Mouse (Mus musculus) limb, embryonic 10.5 days (tissue): ENCODE measurements around the gene Gm12569. TPM values are rescaled to one million over a fixed set of nuclear protein-coding genes. Genes with fewer than 3 reads are reported as not detected.

ENCODE experiments used
- DNase-seq: peaks from one replicate; pipeline ENCODE4 v3.0.0-alpha.2; 2017; ENCODE audit warnings: low spot score
- H3K27ac ChIP-seq: fragments of 300-500 bp; sonication (generic); 2 replicates; pipeline ENCODE4 v1.5.1; 2016; ENCODE audit warnings: mild to moderate bottlenecking
- H3K27me3 ChIP-seq: fragments of 300-500 bp; sonication (generic); 2 replicates; pipeline ENCODE4 v1.6.1; 2016; ENCODE audit warnings: low read depth, mild to moderate bottlenecking; ENCODE audit not compliant: poor library complexity, severe bottlenecking
- H3K36me3 ChIP-seq: fragments of 300-500 bp; sonication (generic); 2 replicates; pipeline ENCODE4 v1.6.1; 2016; ENCODE audit warnings: mild to moderate bottlenecking, moderate library complexity
- H3K4me1 ChIP-seq: fragments of 300-500 bp; sonication (generic); 2 replicates; pipeline ENCODE4 v1.6.1; 2016
- H3K4me3 ChIP-seq: fragments of 300-500 bp; sonication (generic); 2 replicates; pipeline ENCODE4 v1.5.1; 2016; ENCODE audit warnings: mild to moderate bottlenecking, moderate library complexity
- H3K9me3 ChIP-seq: fragments of 300-500 bp; sonication (generic); replicated peaks from 2 replicates; pipeline ENCODE4 v1.6.1; 2016; ENCODE audit warnings: mild to moderate bottlenecking
- WGBS: fragments of 180-500 bp; shearing (Covaris S2); methylation state at CpG from one replicate; pipeline ENCODE4 v1.1.7; 2016; 5-methylcytosine and 5-hydroxymethylcytosine counted together
- polyA plus RNA-seq: library from polyadenylated mRNA; unstranded; fragments of >200 nt; fragmentation: Nextera tagmentation; extraction: Ambion mirVana; gene quantifications from 2 replicates; pipeline ENCODE4 v1.2.1, GENCODE M21; 2016

Gene Gm12569
- not detected in 2 replicates for polyA plus RNA-seq

DNA sequence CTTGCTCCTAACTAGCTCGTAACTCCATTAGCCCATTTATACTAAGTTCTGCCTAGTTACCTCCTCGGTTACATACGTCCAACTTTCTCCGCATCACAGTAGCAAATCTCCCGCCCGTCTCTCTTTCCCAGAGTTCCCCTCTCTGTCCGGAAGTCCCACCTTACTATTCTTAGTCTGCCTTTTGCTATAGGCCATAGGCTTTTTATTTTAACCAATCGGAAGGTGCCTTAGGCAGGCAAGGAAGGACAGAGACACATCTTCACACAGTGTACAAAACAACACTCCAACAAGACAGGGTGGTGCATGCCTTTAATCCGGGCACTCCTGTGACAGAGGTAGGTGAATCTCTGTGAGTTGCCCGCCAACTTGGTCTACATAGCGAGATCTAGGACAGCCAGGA lies at the start of gene Gm12569:
Gene Gm12569 (plus strand): TSS at position 166 of the 400 bp plus-strand sequence.
- DNase-seq, result no peak
- 92% methylated on average over 11 of the region's 11 CpGs for WGBS

DNA sequence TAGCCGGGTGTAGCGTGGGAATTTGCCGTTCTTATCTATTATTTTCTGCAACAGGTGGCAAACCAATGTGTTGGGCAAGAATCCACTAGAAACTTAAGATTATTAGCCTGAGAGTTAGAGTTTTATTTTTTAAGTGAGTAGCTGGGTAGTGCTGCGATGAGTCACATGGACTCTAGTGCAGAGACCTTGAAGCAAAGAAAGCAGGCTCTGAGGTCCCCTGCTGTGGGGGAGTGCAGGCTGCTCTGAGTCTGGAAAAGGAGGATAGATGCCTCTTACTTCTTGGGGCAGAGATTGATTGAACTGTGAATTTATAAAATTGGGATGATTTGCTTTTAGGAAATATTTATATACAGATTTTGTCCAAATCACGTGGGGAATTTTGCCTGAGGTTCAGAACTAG lies 17.5 kb upstream of the Gm12569 start:
- 79% methylated on average over 5 of the region's 5 CpGs for WGBS
- H3K27me3 ChIP-seq, result no peaks in the 10 kb centered on the region
- DNase-seq, result no peak

More for the DNA sequence above, at the start of gene Gm12569:
- Histone ChIP-seq H3K36me3 (no peaks in the 10 kb centered on the region), H3K27me3 (no peaks in the 10 kb centered on the region), H3K4me3 (no peak within 1 kb of the TSS), H3K27ac (no peak within 1 kb of the TSS), H3K4me1 (no peaks in the 10 kb centered on the region), H3K9me3 (no peaks in the 10 kb centered on the region)

DNA sequence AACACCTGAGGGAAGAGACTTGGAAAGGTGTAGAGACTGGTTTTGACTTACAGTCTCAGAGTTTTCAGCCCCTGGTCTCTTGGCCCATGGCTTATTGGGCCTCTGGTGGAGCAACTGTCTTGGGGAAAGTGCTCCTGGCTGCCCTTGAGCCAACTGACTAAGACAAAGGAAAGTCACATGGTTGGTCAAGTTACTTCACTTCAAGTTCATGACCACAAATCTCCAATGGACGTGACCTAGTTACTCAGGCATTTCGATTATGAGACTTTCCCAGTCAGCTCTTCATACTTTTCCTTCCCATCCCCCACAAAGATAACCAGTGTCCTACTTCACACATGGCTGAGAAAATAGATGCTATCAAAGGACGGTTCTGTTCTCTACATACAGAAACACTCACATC lies 12.5 kb upstream of the Gm12569 start:
- WGBS, result 92% methylated on average over 3 of the region's 3 CpGs
- Histone ChIP-seq H3K4me3 (no peak overlapping the region), H3K36me3 (no peaks in the 10 kb centered on the region), H3K27me3 (no peaks in the 10 kb centered on the region), H3K27ac (no peak overlapping the region), H3K4me1 (no peaks in the 10 kb centered on the region), H3K9me3 (no peaks in the 10 kb centered on the region)
- DNase-seq, result no peak

More for the DNA sequence above, 17.5 kb upstream of the Gm12569 start:
- Histone ChIP-seq H3K4me1 (no peaks in the 10 kb centered on the region), H3K36me3 (no peaks in the 10 kb centered on the region), H3K4me3 (no peak overlapping the region), H3K27ac (no peak overlapping the region), H3K9me3 (no peaks in the 10 kb centered on the region)

DNA sequence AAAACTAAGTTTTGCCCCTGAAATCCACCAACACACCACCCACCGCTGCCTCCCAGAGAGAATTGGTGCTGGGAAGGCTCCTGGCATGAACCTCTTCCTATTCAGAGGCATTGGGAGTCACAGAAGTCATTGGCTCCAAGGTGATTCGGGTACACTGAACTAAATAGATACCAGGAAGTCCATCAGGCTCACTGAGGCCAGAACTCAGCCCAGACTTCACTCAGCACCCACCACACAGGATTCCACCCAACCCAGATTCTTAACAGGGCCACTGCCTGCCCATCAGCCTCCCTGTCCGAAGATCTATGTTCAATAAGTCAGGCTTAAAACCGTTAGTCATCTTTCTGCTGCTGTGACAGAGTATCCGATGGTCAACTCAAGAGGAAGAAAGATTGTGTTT lies 8.8 kb upstream of the Gm12569 start:
- Histone ChIP-seq H3K9me3 (no peaks in the 10 kb centered on the region), H3K4me3 (no peak overlapping the region), H3K27ac (no peak overlapping the region), H3K36me3 (no peaks in the 10 kb centered on the region), H3K27me3 (no peaks in the 10 kb centered on the region), H3K4me1 (no peaks in the 10 kb centered on the region)
- 92% methylated on average over 5 of the region's 5 CpGs for WGBS
- no peak for DNase-seq

DNA sequence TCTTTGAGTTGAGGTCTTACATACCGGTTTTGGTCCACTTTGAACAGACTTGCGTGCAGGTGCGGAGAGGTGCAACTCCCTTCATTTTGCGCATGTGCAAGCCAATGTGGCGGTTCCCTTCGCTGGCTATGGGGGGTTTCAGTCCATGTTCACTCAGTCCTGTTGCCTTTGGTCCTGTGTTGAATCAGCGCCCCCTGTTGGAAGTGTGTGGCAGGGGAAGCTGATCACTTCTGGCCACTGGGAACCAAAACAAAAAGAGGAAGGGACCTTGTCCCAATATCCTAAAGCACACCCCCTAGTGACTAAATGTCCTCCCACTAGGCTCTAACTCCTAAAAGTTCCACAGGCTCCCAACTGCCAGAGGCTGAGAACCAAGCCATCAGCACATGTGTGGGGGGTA lies 6.3 kb upstream of the Gm12569 start:
- H3K27ac ChIP-seq, result no peak overlapping the region
- no peaks in the 10 kb centered on the region for H3K27me3 ChIP-seq
- H3K9me3 ChIP-seq, result no peaks in the 10 kb centered on the region
- WGBS, result 83% methylated on average over 7 of the region's 7 CpGs
- DNase-seq, result no peak
- H3K36me3 ChIP-seq, result no peaks in the 10 kb centered on the region
- no peak overlapping the region for H3K4me3 ChIP-seq
- no peaks in the 10 kb centered on the region for H3K4me1 ChIP-seq

DNA sequence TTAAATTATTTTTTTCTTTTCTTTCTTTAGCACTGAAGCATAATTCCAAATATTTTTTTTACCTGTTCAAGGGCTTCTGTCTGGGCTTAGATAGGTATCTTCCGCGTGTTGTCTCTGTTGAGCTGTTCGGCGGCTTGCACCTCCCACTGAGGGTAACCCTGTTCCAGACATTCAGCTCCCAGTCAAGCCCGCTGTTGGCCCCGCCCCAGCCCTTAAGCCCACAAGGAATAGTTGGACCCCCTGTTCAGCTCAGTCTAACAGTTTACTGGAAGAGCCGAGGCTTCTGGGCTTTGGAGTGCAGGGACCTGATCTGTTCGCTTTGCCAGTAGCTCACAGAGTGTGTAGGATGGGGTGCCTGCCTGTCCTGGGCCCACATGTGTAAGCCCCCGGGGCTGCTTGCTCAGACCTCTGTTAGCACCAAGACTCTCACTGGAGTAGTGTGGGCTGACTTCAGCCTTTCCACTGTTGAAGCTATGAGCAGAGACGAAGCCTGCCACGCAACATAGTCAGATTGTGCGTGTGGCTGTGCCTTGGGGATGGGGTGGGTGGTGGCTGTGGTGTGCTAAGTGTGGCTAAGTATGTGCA lies 785 bp upstream of the Gm12569 start:
- Histone ChIP-seq H3K4me3 (no peak overlapping the region), H3K27ac (no peak overlapping the region), H3K9me3 (no peaks in the 10 kb centered on the region), H3K27me3 (no peaks in the 10 kb centered on the region), H3K36me3 (no peaks in the 10 kb centered on the region), H3K4me1 (no peaks in the 10 kb centered on the region)
- 90% methylated on average over 12 of the region's 12 CpGs for WGBS
- no peak for DNase-seq

DNA sequence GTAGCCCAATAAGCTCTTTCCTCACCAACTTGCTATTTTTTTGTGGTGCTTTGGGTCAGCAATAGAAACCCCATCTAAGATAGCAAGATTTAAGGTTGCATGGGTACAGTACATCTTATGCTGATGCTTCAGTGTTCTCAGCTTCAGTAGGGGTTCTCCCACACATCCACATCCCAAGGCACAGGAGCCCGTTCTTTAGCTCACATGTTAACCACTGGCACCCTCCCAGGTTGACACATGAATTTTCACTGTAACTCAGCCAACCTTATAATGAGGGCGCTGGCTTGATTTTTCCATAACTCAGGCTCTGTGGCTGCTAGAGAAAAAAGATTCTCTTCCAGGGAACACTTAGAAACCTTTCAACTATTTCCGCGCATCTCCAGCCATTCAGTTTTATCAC lies 6.8 kb downstream of the Gm12569 start:
- Histone ChIP-seq H3K4me3 (no peak overlapping the region), H3K9me3 (no peaks in the 10 kb centered on the region), H3K4me1 (no peaks in the 10 kb centered on the region), H3K27me3 (no peaks in the 10 kb centered on the region), H3K36me3 (no peaks in the 10 kb centered on the region), H3K27ac (no peak overlapping the region)
- DNase-seq, result no peak
- WGBS, result 85% methylated on average over 4 of the region's 4 CpGs

DNA sequence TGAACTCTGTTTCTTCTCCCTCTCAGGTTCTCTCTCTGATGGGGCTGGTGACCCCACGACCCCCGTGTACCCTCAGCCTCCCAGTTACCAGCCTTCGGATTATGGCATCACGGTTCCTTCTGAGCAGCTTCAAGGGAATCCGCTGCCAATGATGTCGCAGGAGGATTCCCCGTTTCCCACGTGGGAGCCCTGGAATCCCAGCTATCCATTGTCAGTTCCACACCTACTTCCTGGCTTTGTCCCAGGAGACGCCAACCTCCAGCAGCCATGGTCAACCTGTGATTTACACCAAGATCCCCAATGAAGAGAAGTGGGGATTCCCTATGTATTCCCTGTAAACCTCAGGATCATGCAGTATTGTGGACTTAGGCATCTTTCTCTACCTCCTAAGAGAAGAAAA lies 14.4 kb downstream of the Gm12569 start:
- Histone ChIP-seq H3K9me3 (no peaks in the 10 kb centered on the region), H3K36me3 (no peaks in the 10 kb centered on the region), H3K27me3 (no peaks in the 10 kb centered on the region), H3K27ac (no peak overlapping the region), H3K4me3 (no peak overlapping the region), H3K4me1 (no peaks in the 10 kb centered on the region)
- peak; percentile 2 for DNase-seq
- 87% methylated on average over 9 of the region's 9 CpGs for WGBS

DNA sequence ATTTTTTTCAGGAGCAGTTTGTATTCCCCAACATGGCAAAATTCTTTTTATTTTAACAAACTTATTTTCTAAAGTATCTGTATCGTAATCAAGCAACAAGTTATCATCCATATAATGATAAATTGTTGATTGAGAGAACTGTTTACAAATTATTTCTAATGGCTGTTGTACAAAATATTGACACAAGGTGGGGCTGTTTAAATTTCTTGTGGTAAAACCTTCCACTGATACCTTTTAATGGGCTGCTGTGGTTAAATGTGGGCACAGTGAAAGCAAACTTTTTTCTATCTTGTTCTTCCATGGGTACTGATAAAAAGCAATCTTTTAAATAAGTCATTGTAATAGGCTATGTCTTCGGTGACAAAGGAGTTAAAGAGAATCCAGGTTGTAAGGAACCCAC lies 22.6 kb downstream of the Gm12569 start:
- H3K9me3 ChIP-seq, result no peaks in the 10 kb centered on the region
- no peak overlapping the region for H3K4me3 ChIP-seq
- H3K27ac ChIP-seq, result no peak overlapping the region
- no peak for DNase-seq
- no peaks in the 10 kb centered on the region for H3K36me3 ChIP-seq
- no peaks in the 10 kb centered on the region for H3K27me3 ChIP-seq
- H3K4me1 ChIP-seq, result no peaks in the 10 kb centered on the region
- 83% methylated on average over 2 of the region's 2 CpGs for WGBS

DNA sequence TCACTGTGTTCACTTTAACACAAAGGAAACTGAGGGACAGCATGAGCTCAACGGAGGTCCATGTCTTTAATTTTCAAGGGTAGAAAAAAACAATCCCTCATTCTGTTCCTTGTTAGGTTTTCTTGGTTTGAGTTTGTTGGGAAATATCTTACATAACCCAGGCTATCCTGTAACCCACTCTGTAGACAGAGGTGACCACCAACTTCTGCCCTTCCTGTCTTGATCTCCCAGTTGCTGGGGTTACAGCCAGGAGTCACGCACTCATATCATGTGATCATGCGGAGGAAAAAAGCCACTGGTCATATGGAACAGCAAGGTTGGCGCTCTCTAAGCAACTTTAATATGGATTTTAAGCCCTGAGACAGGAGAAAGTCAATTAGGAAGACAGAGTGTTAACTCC lies 36.7 kb downstream of the Gm12569 start:
- Histone ChIP-seq H3K36me3 (no peaks in the 10 kb centered on the region), H3K4me3 (no peak overlapping the region), H3K27ac (no peak overlapping the region), H3K4me1 (no peaks in the 10 kb centered on the region), H3K27me3 (no peaks in the 10 kb centered on the region), H3K9me3 (no peaks in the 10 kb centered on the region)
- WGBS, result 88% methylated on average over 4 of the region's 4 CpGs
- DNase-seq, result no peak

DNA sequence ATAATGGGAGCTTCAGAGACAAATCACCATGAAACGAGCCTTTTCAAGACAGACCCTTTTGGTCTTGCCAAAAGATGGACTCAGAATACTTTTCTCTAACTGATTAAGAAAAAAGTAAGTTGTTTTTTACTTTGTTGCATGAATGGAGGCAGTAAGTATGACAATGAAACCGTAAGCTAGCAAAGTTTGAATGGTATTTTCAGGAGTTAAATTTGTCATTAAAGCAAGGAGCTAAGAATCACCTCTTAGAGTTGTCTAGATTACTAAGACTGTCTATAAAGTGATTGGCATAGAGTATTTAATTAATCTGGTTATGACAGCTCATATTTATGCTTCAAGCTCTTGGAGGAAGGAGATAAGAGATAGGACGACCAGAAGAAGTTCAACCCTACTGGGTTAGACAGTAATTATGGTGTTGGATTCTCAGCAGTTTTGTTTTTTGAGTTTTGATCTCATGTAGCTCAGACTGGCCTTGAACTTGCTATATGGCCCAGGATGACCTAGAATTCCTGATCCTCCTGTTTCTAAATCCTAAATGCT lies 41.5 kb downstream of the Gm12569 start, which contains the start of gene Clk4:
Gene Clk4 (plus strand): TSS at position 51 of the 540 bp plus-strand sequence.
- Histone ChIP-seq H3K27ac (peak within 1 kb of the TSS; percentile 98), H3K36me3 (peaks cover 5% of the 10 kb centered on the region), H3K4me3 (peak within 1 kb of the TSS; percentile 87), H3K27me3 (no peaks in the 10 kb centered on the region), H3K4me1 (peaks cover 26% of the 10 kb centered on the region), H3K9me3 (no peaks in the 10 kb centered on the region)
- 91% methylated on average over 3 of the region's 3 CpGs for WGBS
- no peak for DNase-seq

DNA sequence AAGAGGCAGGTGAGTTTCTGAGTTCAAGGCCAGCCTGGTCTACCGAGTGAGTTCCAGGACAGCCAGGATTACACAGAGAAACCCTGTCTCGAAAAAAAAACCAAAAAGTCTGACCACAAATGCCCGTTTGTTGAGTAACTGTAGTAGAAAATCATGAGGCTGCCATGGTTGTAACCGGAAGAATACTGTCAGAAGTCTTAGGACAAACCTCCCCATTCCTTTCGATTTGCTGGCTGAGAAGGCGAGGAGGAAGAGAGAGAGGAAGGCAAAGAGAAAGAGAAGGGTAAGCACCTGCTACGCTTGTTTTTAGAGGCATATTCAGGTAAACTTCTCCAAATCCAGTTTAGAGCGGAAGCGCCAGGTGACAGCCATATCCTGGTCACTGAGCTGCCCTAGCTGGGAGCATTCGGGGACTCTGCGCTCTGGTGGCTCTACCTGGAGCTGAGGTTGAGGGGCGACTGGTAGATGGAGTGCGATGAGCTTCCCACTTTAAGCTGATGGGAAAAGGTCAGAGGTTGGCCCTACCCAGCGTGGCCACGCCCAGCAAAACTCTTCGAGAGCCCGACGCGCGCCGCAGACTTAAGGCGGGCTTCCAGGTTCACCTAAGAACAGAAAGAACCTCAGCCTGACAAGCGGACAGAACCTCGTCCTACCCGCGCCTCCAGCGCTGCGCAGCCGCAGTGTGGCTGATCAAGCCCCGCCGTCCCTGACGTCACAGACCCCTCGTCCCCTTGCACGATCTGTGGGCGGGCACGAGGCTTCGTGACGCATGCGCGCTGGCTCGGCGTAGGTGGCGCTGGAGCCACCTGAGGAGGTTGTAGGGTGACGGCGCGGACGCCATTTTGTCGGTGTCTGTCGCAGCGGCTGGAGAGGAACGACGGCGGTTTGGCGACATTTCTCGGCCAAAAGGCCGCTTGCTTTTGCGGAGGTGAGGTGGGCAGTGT lies 42.3 kb downstream of the Gm12569 start, which contains the start of gene BC049762:
Gene BC049762 (minus strand): TSS at position 705 of the 944 bp plus-strand sequence.
- peaks cover 14% of the 10 kb centered on the region for H3K36me3 ChIP-seq
- H3K27me3 ChIP-seq, result no peaks in the 10 kb centered on the region
- H3K27ac ChIP-seq, result peak within 1 kb of the TSS; percentile 98
- H3K4me3 ChIP-seq, result peak within 1 kb of the TSS; percentile 87
- DNase-seq, result peak; percentile 99
- 10% methylated on average over 57 of the region's 57 CpGs for WGBS
- H3K4me1 ChIP-seq, result peaks cover 26% of the 10 kb centered on the region
- H3K9me3 ChIP-seq, result no peaks in the 10 kb centered on the region

DNA sequence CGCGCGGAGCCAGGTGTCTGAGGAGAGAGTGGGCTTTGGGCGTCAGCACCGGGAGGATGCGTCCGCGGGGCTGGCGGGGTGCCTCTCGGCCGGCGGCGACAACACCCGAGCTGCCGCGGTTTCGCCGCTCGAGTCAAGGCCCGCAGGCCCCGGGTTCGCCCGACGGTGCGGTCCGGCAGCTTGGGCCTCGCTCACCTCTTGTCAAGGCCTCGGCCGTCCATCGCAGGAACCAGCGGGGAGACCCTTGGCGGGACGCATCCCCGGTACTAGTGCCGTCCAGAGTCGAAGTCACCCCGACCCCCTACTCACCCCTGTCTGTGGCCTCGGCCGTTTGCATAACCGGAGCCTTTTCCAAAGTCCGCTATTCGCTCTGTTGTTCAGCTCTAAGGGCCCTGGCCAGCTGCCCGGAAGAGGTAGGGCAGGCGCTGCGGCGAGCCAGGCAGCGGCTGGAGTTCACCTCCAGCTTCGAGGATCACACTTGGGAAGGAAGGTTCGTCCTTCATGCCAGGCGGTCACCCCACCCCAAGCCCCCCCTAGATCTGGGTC lies 43.1 kb downstream of the Gm12569 start:
- DNase-seq, result no peak
- Histone ChIP-seq H3K4me3 (peak overlapping the region; percentile 87), H3K27ac (peak overlapping the region; percentile 98), H3K27me3 (no peaks in the 10 kb centered on the region), H3K4me1 (peaks cover 26% of the 10 kb centered on the region), H3K36me3 (peaks cover 21% of the 10 kb centered on the region), H3K9me3 (no peaks in the 10 kb centered on the region)
- WGBS, result under 1% methylated on average over 44 of the region's 50 CpGs
